Mouse (Mus musculus) liver, embryonic 12.5 days (tissue): Measurements from ENCODE around the gene Snx17. TPM values are rescaled to one million over a fixed set of nuclear protein-coding genes. Genes with fewer than 3 reads are reported as not detected.
A peak's percentile ranks its signal among the peaks of the same experiment; 100 is the strongest.

Source experiments
- ATAC-seq: fragments of 200-750 bp; cut with Nextera tagmentation; 2 replicates; pipeline ENCODE4 v1.8.0; 2017; ENCODE audit warnings: moderate number of reproducible peaks, mild to moderate bottlenecking, moderate library complexity
- H3K27ac ChIP-seq: fragments of 300-500 bp; sonication (generic); 2 replicates; pipeline ENCODE4 v1.5.1; 2016; ENCODE audit warnings: mild to moderate bottlenecking
- H3K27me3 ChIP-seq: fragments of 300-500 bp; sonication (generic); replicated peaks from 2 replicates; pipeline ENCODE4 v1.6.1; 2016; ENCODE audit warnings: mild to moderate bottlenecking, moderate library complexity
- H3K36me3 ChIP-seq: fragments of 300-500 bp; sonication (generic); 2 replicates; pipeline ENCODE4 v1.6.1; 2016; ENCODE audit warnings: mild to moderate bottlenecking, moderate library complexity
- H3K4me1 ChIP-seq: fragments of 300-500 bp; sonication (generic); 2 replicates; pipeline ENCODE4 v1.6.1; 2016
- H3K4me2 ChIP-seq: fragments of 300-500 bp; sonication (generic); 2 replicates; pipeline ENCODE4 v1.6.1; 2016; ENCODE audit warnings: mild to moderate bottlenecking, moderate library complexity
- H3K4me3 ChIP-seq: fragments of 300-500 bp; sonication (generic); 2 replicates; pipeline ENCODE4 v1.5.1; 2016; ENCODE audit warnings: mild to moderate bottlenecking, moderate library complexity
- H3K9ac ChIP-seq: fragments of 300-500 bp; sonication (generic); 2 replicates; pipeline ENCODE4 v1.6.1; 2016; ENCODE audit warnings: mild to moderate bottlenecking, moderate library complexity
- H3K9me3 ChIP-seq: fragments of 300-500 bp; sonication (generic); replicated peaks from 2 replicates; pipeline ENCODE4 v1.6.1; 2016; ENCODE audit warnings: mild to moderate bottlenecking, moderate library complexity
- WGBS: fragments of 180-500 bp; shearing (Covaris S2); methylation state at CpG from one replicate; pipeline ENCODE4 v1.1.7; 2016; ENCODE audit not compliant: insufficient replicate concordance; 5-methylcytosine and 5-hydroxymethylcytosine counted together
- polyA plus RNA-seq: library from polyadenylated mRNA; unstranded; fragments of >200 nt; fragmentation: Nextera tagmentation; extraction: Ambion mirVana; gene quantifications from 2 replicates; pipeline ENCODE4 v1.2.1, GENCODE M21; 2016

Snx17 gene
- polyA plus RNA-seq, result 58.2 and 62.3 TPM in 2 replicates

- Histone ChIP-seq H3K4me2 (peak within 1 kb of the TSS; percentile 87), H3K4me3 (peak within 1 kb of the TSS; percentile 71), H3K4me1 (peaks cover 31% of the 10 kb centered on the region), H3K36me3 (peaks cover 72% of the 10 kb centered on the region), H3K9ac (peak within 1 kb of the TSS; percentile 89), H3K27ac (peak within 1 kb of the TSS; percentile 89), H3K27me3 (no peaks in the 10 kb centered on the region), H3K9me3 (no peaks in the 10 kb centered on the region)
- peak; percentile 97 for ATAC-seq
- WGBS, result under 1% methylated on average over 48 of the region's 48 CpGs
Measured at GRCm38 (mm10) chr5:31192939-31193630, at the start of gene Snx17, which contains the start of gene Eif2b4. TSS of gene Snx17 (plus strand) at chr5:31193227. TSS of gene Eif2b4 (minus strand) at chr5:31193430.

DNA sequence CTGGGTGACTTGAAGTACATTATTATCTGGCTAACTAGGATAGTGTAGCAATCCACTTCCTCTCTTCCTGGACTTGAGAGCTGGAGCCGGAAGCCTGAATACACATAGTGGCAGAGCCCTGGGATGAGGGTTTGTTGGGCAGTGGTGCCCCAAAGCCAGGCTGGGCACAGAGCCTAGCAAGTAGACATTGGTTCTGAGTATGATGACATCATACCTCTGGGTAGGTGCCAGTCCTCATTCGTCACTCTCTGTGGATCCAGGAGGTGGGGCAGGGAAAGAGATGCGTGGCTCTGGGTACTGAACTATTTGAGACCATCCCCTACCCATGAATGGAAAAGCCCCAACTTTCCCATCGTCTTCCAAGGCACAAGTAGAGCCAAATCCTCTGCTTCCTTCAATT is 43.2 kb upstream of the Snx17 start:
- H3K4me3 ChIP-seq, result no peak overlapping the region
- peaks cover 13% of the 10 kb centered on the region for H3K4me1 ChIP-seq
- no peak overlapping the region for H3K4me2 ChIP-seq
- no peak overlapping the region for H3K9ac ChIP-seq
- H3K27ac ChIP-seq, result no peak overlapping the region
- H3K27me3 ChIP-seq, result no peaks in the 10 kb centered on the region
- H3K36me3 ChIP-seq, result peaks cover 21% of the 10 kb centered on the region
- H3K9me3 ChIP-seq, result no peaks in the 10 kb centered on the region
- no peak for ATAC-seq
- WGBS, result 79% methylated on average over 4 of the region's 4 CpGs

DNA sequence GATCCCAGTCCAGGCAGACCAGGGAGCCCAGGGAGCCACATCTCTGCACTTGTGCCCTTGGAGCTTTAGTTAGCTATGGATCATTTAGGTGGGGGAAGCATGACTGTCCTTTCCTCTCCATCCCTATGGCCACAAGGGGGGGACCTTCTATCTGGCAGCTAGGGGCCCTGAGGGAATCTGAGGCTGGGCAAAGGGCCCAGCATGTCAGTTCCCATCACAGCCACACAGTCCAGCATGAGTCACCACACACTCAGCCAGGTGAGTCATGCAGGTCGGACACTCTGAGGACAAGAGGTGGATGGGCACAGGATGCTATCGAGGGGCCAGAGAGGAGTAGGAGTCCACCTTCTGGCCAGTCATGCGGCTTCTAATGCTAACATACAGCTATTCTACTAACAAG is 41.3 kb upstream of the Snx17 start:
- no peak for ATAC-seq
- H3K9me3 ChIP-seq, result no peaks in the 10 kb centered on the region
- H3K27ac ChIP-seq, result no peak overlapping the region
- no peaks in the 10 kb centered on the region for H3K27me3 ChIP-seq
- 59% methylated on average over 3 of the region's 3 CpGs for WGBS
- no peak overlapping the region for H3K4me3 ChIP-seq
- H3K9ac ChIP-seq, result no peak overlapping the region
- H3K36me3 ChIP-seq, result peaks cover 25% of the 10 kb centered on the region
- H3K4me1 ChIP-seq, result peaks cover 19% of the 10 kb centered on the region
- no peak overlapping the region for H3K4me2 ChIP-seq

DNA sequence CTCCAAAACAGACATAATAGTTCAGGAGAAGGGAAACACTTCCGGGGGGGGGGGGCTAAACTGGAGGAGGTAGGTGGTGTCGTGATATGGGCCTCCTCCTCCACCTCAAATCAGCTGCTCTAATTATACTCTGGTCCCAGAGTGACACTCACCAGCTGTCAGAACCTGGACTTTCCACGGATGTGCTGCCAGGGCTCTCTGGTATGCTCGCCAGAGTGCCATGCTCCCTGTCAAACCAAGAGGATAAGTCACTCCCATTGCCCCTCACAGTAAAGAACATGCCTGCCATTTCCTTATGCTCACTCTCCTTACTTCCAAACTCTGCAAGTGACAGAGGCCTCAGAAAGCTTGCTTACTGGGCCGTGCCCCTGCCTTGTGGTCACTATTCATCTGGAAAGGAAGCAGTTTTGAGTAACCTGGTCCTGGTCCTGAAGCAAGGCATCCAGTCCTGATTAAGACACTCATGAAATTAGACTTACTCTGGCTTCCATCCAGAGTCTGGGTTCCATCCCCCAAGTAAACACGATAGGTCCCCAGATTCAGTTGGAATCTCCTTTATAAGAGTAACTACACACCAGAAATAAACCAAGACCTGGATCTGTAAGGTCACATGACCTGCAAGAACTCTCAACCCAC is 39.4 kb upstream of the Snx17 start:
- Histone ChIP-seq H3K36me3 (peaks cover 42% of the 10 kb centered on the region), H3K27me3 (no peaks in the 10 kb centered on the region), H3K4me3 (peak overlapping the region; percentile 72), H3K9me3 (no peaks in the 10 kb centered on the region), H3K27ac (peak overlapping the region; percentile 69), H3K4me2 (peak overlapping the region; percentile 84), H3K4me1 (peaks cover 19% of the 10 kb centered on the region), H3K9ac (peak overlapping the region; percentile 74)
- ATAC-seq, result peak; percentile 19
- WGBS, result 33% methylated on average over 6 of the region's 6 CpGs

DNA sequence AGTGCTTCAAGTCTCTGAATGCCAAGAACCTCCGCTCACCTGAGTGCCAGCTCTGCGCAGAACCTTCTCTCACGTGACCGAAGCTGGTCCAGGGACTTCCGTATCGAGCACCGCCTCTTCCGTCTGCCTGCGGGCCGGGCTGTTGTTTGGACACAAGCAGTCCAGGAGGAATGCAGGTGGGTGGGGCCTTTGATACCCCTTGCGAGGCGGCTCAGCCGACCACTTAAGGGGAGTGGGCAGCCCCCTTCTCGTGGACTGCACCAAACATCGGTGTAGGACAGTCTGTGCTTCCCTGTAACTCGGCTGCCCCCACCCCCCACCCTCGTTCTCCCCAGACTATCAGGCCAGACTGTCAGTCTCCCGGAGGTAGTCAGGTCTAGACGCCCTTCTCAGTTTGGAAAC is 38.9 kb upstream of the Snx17 start, which contains the start of gene Mpv17:
Mpv17 (minus strand) TSS at position 100 of the 402 bp plus-strand sequence.
- peak within 1 kb of the TSS; percentile 69 for H3K27ac ChIP-seq
- peak; percentile 91 for ATAC-seq
- no peaks in the 10 kb centered on the region for H3K27me3 ChIP-seq
- H3K4me2 ChIP-seq, result peak within 1 kb of the TSS; percentile 84
- peak within 1 kb of the TSS; percentile 74 for H3K9ac ChIP-seq
- peak within 1 kb of the TSS; percentile 72 for H3K4me3 ChIP-seq
- peaks cover 46% of the 10 kb centered on the region for H3K36me3 ChIP-seq
- 2% methylated on average over 19 of the region's 19 CpGs for WGBS
- H3K9me3 ChIP-seq, result no peaks in the 10 kb centered on the region
- H3K4me1 ChIP-seq, result peaks cover 19% of the 10 kb centered on the region

DNA sequence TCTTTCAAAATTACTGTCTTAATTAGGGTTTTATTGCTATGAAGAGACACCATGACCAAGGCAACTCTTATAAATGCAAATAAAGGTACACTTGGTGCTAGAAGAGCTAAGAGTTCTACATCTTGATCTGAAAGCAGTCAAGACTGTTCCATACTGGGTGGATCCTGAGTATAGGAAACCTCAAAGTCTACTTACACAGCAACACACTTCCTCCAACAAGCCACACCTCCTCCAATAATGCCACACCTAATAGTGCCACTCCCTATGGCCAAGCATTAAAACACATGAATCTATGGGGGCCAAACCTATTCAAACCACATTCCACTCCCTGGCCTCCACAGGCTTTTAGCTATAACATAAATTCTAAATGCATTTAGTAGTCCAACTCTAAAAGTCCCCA is 30.6 kb upstream of the Snx17 start:
- Histone ChIP-seq H3K36me3 (peaks cover 98% of the 10 kb centered on the region), H3K27ac (no peak overlapping the region), H3K4me1 (peaks cover 36% of the 10 kb centered on the region), H3K9me3 (no peaks in the 10 kb centered on the region), H3K27me3 (no peaks in the 10 kb centered on the region), H3K9ac (no peak overlapping the region), H3K4me3 (no peak overlapping the region), H3K4me2 (no peak overlapping the region)
- ATAC-seq, result peak; percentile 65; the same call in 1 of the 2 replicates

- H3K36me3 ChIP-seq, result peaks cover 98% of the 10 kb centered on the region
- H3K4me1 ChIP-seq, result peaks cover 36% of the 10 kb centered on the region
- peak overlapping the region; percentile 19 for H3K4me2 ChIP-seq
- no peaks in the 10 kb centered on the region for H3K27me3 ChIP-seq
- no peak overlapping the region; the same call in 1 of the 2 replicates for H3K9ac ChIP-seq
- peak overlapping the region; percentile 50; the same call in 1 of the 2 replicates for H3K27ac ChIP-seq
- H3K9me3 ChIP-seq, result no peaks in the 10 kb centered on the region
- WGBS, result 38% methylated on average over 1 of the region's 1 CpGs
- H3K4me3 ChIP-seq, result no peak overlapping the region
- ATAC-seq, result peak; percentile 81
Measured at GRCm38 (mm10) chr5:31164878-31165277, 28.1 kb upstream of the Snx17 start.

- WGBS, result 90% methylated on average over 4 of the region's 4 CpGs
- Histone ChIP-seq H3K4me1 (peaks cover 21% of the 10 kb centered on the region), H3K9me3 (no peaks in the 10 kb centered on the region), H3K4me3 (no peak overlapping the region), H3K27me3 (no peaks in the 10 kb centered on the region), H3K9ac (no peak overlapping the region), H3K4me2 (no peak overlapping the region), H3K27ac (no peak overlapping the region), H3K36me3 (peaks cover 98% of the 10 kb centered on the region)
- no peak for ATAC-seq
Measured at GRCm38 (mm10) chr5:31168630-31169029, 24.4 kb upstream of the Snx17 start.

DNA sequence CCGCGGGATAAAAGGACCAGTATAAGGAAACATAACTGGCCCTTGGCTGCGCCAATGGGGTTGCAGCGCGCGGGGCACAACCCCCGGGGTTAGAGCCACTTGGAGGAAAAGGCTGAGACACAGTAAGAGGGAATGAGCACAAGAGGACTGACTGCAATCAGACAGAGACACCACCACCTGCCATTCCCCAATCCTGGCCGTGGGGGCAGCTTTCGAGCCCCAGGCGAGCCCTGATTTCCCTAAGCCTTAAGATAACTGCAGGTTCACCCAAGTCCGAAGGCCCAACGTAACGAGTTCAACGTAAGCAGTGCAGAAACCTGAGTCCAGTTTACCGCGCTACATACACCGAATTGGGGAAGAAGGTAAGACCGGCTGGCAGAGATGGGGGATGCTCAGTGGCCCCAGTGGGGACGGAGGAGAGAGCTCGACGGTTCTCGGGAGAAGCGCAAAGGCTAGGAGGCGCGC is 13.7 kb upstream of the Snx17 start:
- H3K36me3 ChIP-seq, result peaks cover 32% of the 10 kb centered on the region

DNA sequence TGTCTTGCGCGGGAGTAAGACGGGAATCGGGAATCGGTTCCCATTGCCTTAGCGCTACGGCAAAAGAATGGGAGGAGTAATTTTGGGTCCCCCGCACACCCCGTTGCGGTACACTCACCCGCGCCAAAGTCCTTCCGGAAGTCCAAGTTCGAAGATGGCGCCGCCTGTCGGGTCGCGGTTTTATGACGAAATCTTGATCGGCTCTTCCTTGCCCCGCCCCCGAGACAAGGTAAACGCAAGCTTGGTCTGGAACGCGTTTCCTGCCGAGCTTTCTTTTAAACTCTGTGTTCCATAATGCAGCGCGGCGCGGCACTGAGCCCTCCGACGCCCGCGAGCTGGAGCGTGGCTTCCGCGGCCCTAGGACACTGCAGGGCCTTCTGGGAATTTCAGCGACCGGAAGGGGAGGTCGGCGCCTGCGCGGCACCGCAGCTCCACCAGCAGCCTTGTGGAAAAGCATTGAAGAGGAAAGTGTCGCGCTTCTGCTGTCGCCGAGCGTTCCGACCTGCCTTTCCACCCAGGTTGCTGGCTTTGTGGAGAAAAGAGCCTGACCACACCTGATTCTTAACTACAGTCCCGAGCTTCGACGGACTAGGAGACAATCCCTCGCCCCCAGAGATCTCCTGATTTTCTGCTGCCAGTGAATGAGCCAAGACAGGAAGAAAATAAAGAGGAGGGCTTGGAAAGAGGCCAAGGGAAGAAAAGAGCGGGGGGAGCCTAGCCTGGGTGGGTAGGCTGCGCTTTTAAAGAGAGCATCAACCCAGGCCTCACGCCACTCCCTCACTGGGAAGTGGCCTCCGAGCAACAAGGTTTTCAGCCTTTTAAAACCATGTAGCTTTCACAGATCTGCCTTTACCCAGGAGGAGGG is 13.0 kb upstream of the Snx17 start, which contains the start of the genes Gm29609 and Gtf3c2:
Gm29609 (minus strand) TSS at position 146 of the 865 bp plus-strand sequence.
Gtf3c2 (minus strand) TSS at position 379 of the 865 bp plus-strand sequence.
- Histone ChIP-seq H3K4me1 (peaks cover 70% of the 10 kb centered on the region), H3K9ac (peak within 1 kb of the TSS; percentile 85), H3K27ac (peak within 1 kb of the TSS; percentile 97), H3K36me3 (peaks cover 25% of the 10 kb centered on the region), H3K4me3 (peak within 1 kb of the TSS; percentile 83), H3K4me2 (peak within 1 kb of the TSS; percentile 80), H3K9me3 (no peaks in the 10 kb centered on the region), H3K27me3 (no peaks in the 10 kb centered on the region)
- ATAC-seq, result peak; percentile 89
- WGBS, result 1% methylated on average over 59 of the region's 59 CpGs

More for the DNA sequence above, 13.7 kb upstream of the Snx17 start:
- H3K27ac ChIP-seq, result peak overlapping the region; percentile 97
- H3K9ac ChIP-seq, result peak overlapping the region; percentile 85
- H3K27me3 ChIP-seq, result no peaks in the 10 kb centered on the region
- peaks cover 64% of the 10 kb centered on the region for H3K4me1 ChIP-seq
- peak overlapping the region; percentile 80 for H3K4me2 ChIP-seq
- no peaks in the 10 kb centered on the region for H3K9me3 ChIP-seq
- peak overlapping the region; percentile 83 for H3K4me3 ChIP-seq
- ATAC-seq, result peak; percentile 46
- 1% methylated on average over 25 of the region's 25 CpGs for WGBS

DNA sequence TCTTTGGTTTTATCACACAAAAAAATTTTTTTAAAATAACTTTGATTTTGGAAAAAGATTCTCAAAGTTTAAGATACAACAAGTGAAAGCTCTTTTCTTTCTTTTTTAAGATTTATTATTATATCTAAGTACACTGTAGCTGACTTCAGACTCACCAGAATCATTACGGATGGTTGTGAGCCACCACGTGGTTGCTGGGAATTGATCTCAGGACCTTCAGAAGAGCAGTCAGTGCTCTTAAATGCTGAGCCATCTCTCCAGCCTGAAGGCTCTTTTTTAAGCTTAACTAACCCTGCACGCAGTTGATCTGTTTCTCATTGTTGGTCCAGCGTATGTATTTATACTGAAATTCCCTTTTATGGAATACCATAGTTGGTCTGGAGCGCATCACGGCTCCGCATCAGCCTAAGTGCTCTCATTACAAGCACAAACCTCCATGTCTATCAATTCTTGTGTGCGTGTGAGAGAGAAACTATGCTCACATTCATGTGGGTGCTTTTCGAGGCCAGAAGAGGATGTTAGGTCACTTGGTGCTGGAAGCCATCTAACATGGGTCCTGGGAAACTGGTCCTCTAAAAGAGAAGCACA is 11.8 kb upstream of the Snx17 start:
- no peaks in the 10 kb centered on the region for H3K27me3 ChIP-seq
- H3K27ac ChIP-seq, result 0 out of 2 replicates have a peak overlapping the region, but pooled peaks have one; percentile 32
- 0 out of 2 replicates have a peak overlapping the region, but pooled peaks have one; percentile 83 for H3K4me3 ChIP-seq
- H3K36me3 ChIP-seq, result peaks cover 18% of the 10 kb centered on the region
- ATAC-seq, result no peak
- peak overlapping the region; percentile 80 for H3K4me2 ChIP-seq
- H3K9me3 ChIP-seq, result no peaks in the 10 kb centered on the region
- no peak overlapping the region for H3K9ac ChIP-seq
- peaks cover 75% of the 10 kb centered on the region for H3K4me1 ChIP-seq
- WGBS, result 89% methylated on average over 9 of the region's 9 CpGs
